Mouse (Mus musculus) stomach, postnatal 0 days (tissue): ENCODE data around the gene Wfdc2. TPM values are rescaled to one million over a fixed set of nuclear protein-coding genes. Genes with fewer than 3 reads are reported as not detected.

Experiments used
- ATAC-seq: fragments of 200-750 bp; cut with Nextera tagmentation; 2 replicates; pipeline ENCODE4 v1.8.0; 2017; ENCODE audit not compliant: low FRiP score, low TSS enrichment
- DNase-seq: peaks from one replicate; pipeline ENCODE4 v3.0.0-alpha.2; 2016; ENCODE audit warnings: low spot score
- H3K27ac ChIP-seq: fragments of 300-500 bp; sonication (generic); replicated peaks from 2 replicates; pipeline ENCODE4 v1.5.1; 2014; ENCODE audit warnings: mild to moderate bottlenecking, control low read depth
- H3K27me3 ChIP-seq: fragments of 300-500 bp; sonication (generic); 2 replicates; pipeline ENCODE4 v1.6.1; 2014; ENCODE audit warnings: low read length; ENCODE audit not compliant: control insufficient read depth, insufficient read depth
- H3K36me3 ChIP-seq: fragments of 300-500 bp; sonication (generic); 2 replicates; pipeline ENCODE4 v1.6.1; 2014; ENCODE audit warnings: low read length, mixed read lengths; ENCODE audit not compliant: control insufficient read depth, insufficient read depth
- H3K4me1 ChIP-seq: fragments of 300-500 bp; sonication (generic); replicated peaks from 2 replicates; pipeline ENCODE4 v1.6.1; 2014; ENCODE audit warnings: antibody characterized with exemption; ENCODE audit not compliant: control insufficient read depth, insufficient read depth
- H3K4me2 ChIP-seq: fragments of 300-500 bp; sonication (generic); replicated peaks from 2 replicates; pipeline ENCODE4 v1.6.1; 2014; ENCODE audit warnings: low read depth, mild to moderate bottlenecking, control low read depth, moderate library complexity
- H3K4me3 ChIP-seq: fragments of 300-500 bp; sonication (generic); 2 replicates; pipeline ENCODE4 v1.5.1; 2014; ENCODE audit warnings: low read depth, low read length, control low read depth
- H3K9ac ChIP-seq: fragments of 300-500 bp; sonication (generic); 2 replicates; pipeline ENCODE4 v1.6.1; 2014; ENCODE audit warnings: mild to moderate bottlenecking, low read length, control low read depth, mixed read lengths
- H3K9me3 ChIP-seq: fragments of 300-500 bp; sonication (generic); 2 replicates; pipeline ENCODE4 v1.6.1; 2016; ENCODE audit warnings: low read length; ENCODE audit not compliant: control insufficient read depth
- CTCF ChIP-seq: IDR thresholded peaks from 2 replicates; pipeline ENCODE4 v1.5.1; 2016; ENCODE audit warnings: antibody characterized with exemption, low read depth, mild to moderate bottlenecking, moderate library complexity
- EP300 ChIP-seq: optimal IDR thresholded peaks from 2 replicates; pipeline ENCODE3; 2016; ENCODE audit warnings: antibody characterized with exemption
- WGBS: fragments of 180-500 bp; shearing (Covaris S2); extraction: QIAGEN DNeasy Blood & Tissue Kit; methylation state at CpG from one replicate; pipeline ENCODE4 v1.1.7; 2014; 5-methylcytosine and 5-hydroxymethylcytosine counted together
- polyA plus RNA-seq: library from polyadenylated mRNA; unstranded; fragments of >200 nt; fragmentation: Nextera tagmentation; extraction: Ambion mirVana; gene quantifications from 2 replicates; pipeline ENCODE4 v1.2.1, GENCODE M21; 2015

Wfdc2 gene
- polyA plus RNA-seq, 1 experiment from 2014 or later = 147 TPM

GRCm38 (mm10) chr2:164522280-164522679, 39.9 kb upstream of the Wfdc2 start:
- ATAC-seq = peak; percentile 40; the same call in 1 of the 2 replicates
- Histone ChIP-seq H3K9me3 (no peaks in the 10 kb centered on the region), H3K4me1 (no peaks in the 10 kb centered on the region), H3K27ac (peak overlapping the region; percentile 5), H3K36me3 (no peaks in the 10 kb centered on the region), H3K4me2 (peak overlapping the region; percentile 4), H3K9ac (no peak overlapping the region), H3K27me3 (no peaks in the 10 kb centered on the region), H3K4me3 (no peak overlapping the region)
- DNase-seq = peak; percentile 45
- TF ChIP-seq EP300 = no peak
- TF ChIP-seq CTCF = no peak
- WGBS = 23% methylated on average over 8 of the region's 8 CpGs

- DNase-seq (peak; percentile 69), ATAC-seq (0 out of 2 replicates have a peak, but pooled peaks have one; percentile 27)
- Histone ChIP-seq H3K9me3 (no peaks in the 10 kb centered on the region), H3K4me3 (no peak overlapping the region; the same call in 1 of the 2 replicates), H3K9ac (no peak overlapping the region), H3K27ac (no peak overlapping the region), H3K4me2 (no peak overlapping the region), H3K4me1 (no peaks in the 10 kb centered on the region), H3K27me3 (no peaks in the 10 kb centered on the region), H3K36me3 (no peaks in the 10 kb centered on the region)
- WGBS = 67% methylated on average over 10 of the region's 10 CpGs
- TF ChIP-seq CTCF (no peak), EP300 (no peak)
These were observed 38.9 kb upstream of the Wfdc2 start for GRCm38 (mm10) chr2:164523301-164523773.

- WGBS = 67% methylated on average over 5 of the region's 5 CpGs
- ATAC-seq (no peak), DNase-seq (no peak)
- Histone ChIP-seq H3K9me3 (no peaks in the 10 kb centered on the region), H3K4me3 (no peak overlapping the region), H3K9ac (no peak overlapping the region), H3K4me1 (no peaks in the 10 kb centered on the region), H3K27ac (no peak overlapping the region), H3K4me2 (no peak overlapping the region), H3K27me3 (no peaks in the 10 kb centered on the region), H3K36me3 (no peaks in the 10 kb centered on the region)
- TF ChIP-seq EP300 = no peak
- TF ChIP-seq CTCF = no peak
These were observed 33.7 kb upstream of the Wfdc2 start for GRCm38 (mm10) chr2:164528557-164528956.

- H3K9ac ChIP-seq = no peak overlapping the region; the same call in 1 of the 2 replicates
- no peaks in the 10 kb centered on the region for H3K27me3 ChIP-seq
- TF ChIP-seq CTCF (peak; percentile 96), EP300 (no peak)
- H3K36me3 ChIP-seq = no peaks in the 10 kb centered on the region
- DNase-seq (peak; percentile 79), ATAC-seq (peak; percentile 67; the same call in 1 of the 2 replicates)
- WGBS = 3% methylated on average over 3 of the region's 3 CpGs
- no peak overlapping the region for H3K27ac ChIP-seq
- no peaks in the 10 kb centered on the region for H3K4me1 ChIP-seq
- no peak overlapping the region for H3K4me3 ChIP-seq
- H3K9me3 ChIP-seq = no peaks in the 10 kb centered on the region
- no peak overlapping the region for H3K4me2 ChIP-seq
These were observed 31.0 kb upstream of the Wfdc2 start for GRCm38 (mm10) chr2:164531169-164531568.

- DNase-seq = no peak
- WGBS = 79% methylated on average over 10 of the region's 10 CpGs
- Histone ChIP-seq H3K36me3 (no peaks in the 10 kb centered on the region), H3K9me3 (no peaks in the 10 kb centered on the region), H3K4me2 (no peak overlapping the region), H3K27ac (no peak overlapping the region), H3K4me3 (no peak overlapping the region), H3K27me3 (no peaks in the 10 kb centered on the region), H3K4me1 (no peaks in the 10 kb centered on the region), H3K9ac (no peak overlapping the region)
- ATAC-seq = no peak
- no peak for TF ChIP-seq CTCF
- no peak for TF ChIP-seq EP300
These were observed 27.9 kb upstream of the Wfdc2 start for GRCm38 (mm10) chr2:164534315-164534714.

GRCm38 (mm10) chr2:164537003-164537402, 25.2 kb upstream of the Wfdc2 start:
- Histone ChIP-seq H3K27me3 (no peaks in the 10 kb centered on the region), H3K4me2 (no peak overlapping the region), H3K36me3 (no peaks in the 10 kb centered on the region), H3K4me3 (no peak overlapping the region), H3K9ac (no peak overlapping the region), H3K4me1 (0 out of 2 replicates have a peak, but pooled peaks cover 4% of the 10 kb centered on the region), H3K9me3 (no peaks in the 10 kb centered on the region), H3K27ac (no peak overlapping the region)
- DNase-seq (no peak), ATAC-seq (no peak)
- no peak for TF ChIP-seq EP300
- no peak for TF ChIP-seq CTCF
- WGBS = 54% methylated on average over 4 of the region's 4 CpGs
